Mouse (Mus musculus) WW6 (cell line): ENCODE data around the gene Sertad3.

Experiments used
- DNase-seq: peaks from one replicate; pipeline ENCODE4 v3.0.0-alpha.2; 2013; ENCODE audit warnings: low read depth, low spot score

Sertad3 gene

GRCm38 (mm10) chr7:27467648-27468047, 5.9 kb upstream of the Sertad3 start:
- no peak for DNase-seq

GRCm38 (mm10) chr7:27471390-27472120, 2.0 kb upstream of the Sertad3 start:
- DNase-seq, result no peak

- DNase-seq, result no peak
These were observed 972 bp upstream of the Sertad3 start for GRCm38 (mm10) chr7:27472596-27472995.

DNA sequence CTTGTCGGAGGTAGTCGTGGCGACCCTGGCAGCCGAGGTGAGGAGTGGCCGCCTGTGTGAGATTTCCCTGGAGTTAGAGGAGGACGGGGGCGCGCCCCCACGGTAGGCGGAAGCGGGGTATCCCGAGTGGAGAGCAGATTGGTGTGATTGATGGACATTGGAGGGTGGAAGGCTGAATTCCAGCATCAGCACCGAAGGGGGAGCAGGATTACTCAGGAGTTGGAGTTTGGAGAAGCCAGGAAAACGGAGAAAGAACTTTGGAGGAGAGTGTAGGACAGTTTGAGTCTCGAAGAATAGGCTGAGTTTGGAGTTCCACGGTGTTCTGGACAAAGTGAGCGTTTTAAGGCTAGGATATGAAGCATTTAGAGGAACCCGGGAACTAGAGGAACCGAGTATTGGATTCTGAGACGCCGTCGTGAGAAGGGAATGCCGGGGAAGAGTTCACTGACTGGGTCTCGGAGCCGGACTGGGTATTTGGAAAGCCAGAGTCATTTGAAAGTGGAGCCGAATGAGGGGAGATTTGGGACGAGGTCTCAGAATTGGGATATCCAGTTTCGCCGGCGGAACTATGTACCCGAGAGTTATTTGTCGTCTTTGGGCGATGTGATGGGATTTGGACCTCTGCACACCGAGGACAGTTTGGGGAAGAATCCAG, 394 bp downstream of the Sertad3 start:
- no peak for DNase-seq

DNA sequence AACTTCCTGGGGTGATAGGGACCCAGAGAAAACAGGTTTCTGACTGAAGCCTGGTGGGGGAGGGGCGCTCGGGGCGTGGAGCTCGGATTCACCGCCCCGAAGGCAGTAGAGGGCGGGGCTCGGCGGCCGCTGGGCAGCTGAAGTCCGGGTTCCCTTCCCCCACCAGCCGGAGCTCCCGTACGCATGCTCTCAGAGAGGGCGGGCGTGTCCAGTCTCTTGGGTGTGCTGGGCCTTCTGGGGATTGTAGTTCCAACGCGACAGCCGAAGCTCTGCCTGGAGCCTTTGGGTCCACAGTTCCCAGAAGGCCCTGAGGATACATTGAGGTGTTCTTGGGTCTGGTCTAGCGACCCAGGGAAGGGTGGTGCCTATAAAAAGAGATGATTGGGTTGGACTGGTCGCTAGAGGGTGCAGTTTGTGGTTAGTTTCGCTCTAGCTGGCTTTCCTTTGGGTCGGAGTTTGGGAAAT, 954 bp downstream of the Sertad3 start:
- DNase-seq, result peak; percentile 97

- no peak for DNase-seq
These were observed 2.0 kb downstream of the Sertad3 start for GRCm38 (mm10) chr7:27475596-27475995.

DNA sequence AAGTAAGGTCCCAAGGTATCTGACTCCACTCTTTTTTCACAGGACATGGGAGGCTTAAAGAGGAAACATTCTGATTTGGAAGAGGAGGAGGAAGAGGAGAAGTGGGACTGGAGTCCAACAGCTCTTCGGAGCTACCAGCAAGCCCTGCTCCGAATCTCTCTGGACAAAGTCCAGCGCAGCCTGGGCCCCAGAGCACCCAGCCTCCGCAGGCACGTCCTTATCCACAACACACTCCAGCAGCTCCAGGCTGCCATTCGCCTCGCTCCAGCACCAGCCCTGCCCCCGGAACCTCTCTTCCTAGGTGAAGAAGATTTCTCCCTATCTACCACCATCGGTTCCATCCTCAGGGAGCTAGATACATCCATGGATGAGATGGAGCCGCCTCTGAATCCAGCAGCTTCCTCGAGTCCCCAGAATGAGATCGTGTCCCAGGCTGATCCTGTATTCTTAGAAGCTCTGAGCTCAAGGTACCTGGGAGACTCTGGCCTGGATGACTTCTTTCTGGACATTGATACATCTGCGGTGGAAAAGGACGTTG, 2.6 kb downstream of the Sertad3 start:
- DNase-seq, result no peak

GRCm38 (mm10) chr7:27478561-27478960, 5.0 kb downstream of the Sertad3 start:
- DNase-seq, result no peak

- DNase-seq, result no peak
These were observed 6.2 kb downstream of the Sertad3 start for GRCm38 (mm10) chr7:27479750-27480149.

DNA sequence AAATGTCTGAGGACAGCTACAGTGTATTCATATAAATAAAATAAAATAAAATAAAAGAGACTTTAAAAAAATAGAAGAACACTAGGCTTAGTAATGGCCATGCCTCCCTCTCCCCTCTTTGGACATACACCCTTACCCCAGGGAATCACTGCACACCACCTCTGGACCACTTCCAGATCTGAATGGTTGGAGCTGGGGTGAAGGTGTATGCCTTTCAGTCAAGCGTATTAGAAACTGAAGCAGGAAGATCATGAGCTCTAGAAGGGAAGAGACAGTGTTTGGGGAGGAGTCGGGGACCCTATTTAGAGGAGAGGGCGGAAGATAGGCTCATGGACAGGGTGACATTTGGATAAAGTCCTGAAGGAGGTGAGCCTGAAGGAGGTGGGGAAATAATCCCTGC, 6.9 kb downstream of the Sertad3 start:
- DNase-seq, result no peak

DNA sequence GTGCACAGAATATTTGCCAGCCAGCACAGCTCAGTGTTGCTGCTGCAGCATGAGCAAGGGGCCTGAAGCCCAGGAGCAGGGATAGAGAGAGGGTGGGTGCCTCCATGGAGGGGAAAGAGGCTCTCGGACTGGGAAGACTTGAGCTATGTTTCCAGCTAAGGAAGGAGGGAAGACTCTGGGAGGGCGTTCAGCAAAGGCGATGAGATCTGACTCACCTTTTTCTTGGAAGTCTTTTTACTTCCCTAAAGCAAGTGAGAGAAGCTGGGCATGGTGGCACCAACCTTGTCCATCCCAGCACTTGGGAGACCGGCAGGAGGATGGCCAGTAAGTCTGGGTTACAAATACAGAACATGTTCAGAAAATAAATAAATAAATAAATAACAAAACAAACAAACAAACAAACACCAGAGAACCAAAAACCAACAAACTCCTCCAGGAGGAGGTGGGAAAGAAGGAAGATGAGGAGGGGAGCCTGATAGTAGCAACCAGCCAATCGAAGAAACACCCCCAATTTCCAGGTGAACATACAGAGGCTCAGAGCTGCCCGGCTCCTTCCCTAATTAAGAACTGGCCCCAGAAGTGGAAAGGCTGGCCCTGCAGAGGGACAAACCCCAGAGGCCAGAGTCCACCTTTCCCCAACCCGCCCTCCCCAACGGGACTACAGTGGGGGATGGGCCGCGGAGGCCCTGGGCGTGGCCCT, 7.5 kb downstream of the Sertad3 start:
- no peak for DNase-seq

- DNase-seq, result no peak
These were observed 8.0 kb downstream of the Sertad3 start for GRCm38 (mm10) chr7:27481627-27481969.

GRCm38 (mm10) chr7:27483860-27484259, 10.3 kb downstream of the Sertad3 start:
- no peak for DNase-seq

DNA sequence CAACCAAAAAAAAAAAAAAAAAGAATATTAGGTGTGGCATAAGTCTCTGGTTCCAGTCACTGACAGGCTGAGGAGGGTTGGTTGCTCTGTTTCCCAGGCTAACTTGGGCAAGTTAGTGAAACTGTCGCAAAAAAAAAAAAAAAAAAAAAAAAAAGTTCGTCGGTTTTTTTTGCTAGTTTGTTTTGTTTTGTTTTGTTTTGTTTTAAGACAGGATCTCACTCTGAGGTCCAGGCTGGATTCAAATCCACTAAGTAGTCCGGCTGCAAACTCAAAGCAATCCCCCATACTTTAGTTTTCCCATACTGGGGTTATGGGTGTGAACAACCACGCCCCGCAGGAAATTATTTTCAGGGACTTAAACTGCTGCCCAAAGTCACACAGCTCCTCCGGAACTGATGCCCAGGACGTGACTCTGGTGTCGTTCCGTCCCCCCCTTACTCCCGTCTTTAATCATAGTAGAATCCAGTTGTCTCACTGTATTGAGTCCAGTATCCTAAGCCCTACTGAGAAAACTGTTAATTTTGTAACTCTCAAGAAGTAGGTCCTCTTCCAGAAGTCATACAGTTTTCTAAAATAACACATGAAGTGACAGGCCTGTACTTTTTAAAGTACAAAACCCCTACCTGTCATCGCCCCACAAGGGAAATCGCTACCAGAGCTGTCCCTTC, 12.7 kb downstream of the Sertad3 start:
- no peak for DNase-seq

GRCm38 (mm10) chr7:27486770-27487697, 13.5 kb downstream of the Sertad3 start, which contains the start of gene Sertad1:
Gene Sertad1 (plus strand): TSS chr7:27486910.
- peak; percentile 96 for DNase-seq

DNA sequence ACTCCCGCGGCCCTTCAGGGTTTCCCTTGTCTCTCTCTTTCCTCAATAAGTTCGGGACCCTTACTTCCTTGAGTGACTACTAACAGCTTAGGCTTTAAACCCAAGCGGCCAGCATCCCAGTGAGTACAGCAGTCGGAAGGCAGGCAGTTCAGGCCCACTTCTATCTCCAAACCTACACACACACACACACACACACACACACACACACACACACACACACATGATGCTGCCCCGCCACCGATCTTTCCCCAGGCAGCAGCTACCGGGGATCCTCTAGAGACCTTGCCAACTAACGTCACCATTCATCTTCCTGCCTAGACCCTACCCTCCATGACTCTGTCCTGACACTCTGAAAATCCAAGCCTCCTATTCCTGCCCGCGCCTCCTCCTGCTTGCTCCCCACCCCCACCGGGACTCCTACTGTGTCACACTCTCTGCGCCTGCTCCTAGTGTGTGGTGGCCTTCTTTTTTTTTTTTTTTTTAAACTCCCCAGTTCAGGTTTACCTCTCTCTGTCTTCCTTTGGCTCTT, 14.2 kb downstream of the Sertad3 start:
- no peak for DNase-seq

DNA sequence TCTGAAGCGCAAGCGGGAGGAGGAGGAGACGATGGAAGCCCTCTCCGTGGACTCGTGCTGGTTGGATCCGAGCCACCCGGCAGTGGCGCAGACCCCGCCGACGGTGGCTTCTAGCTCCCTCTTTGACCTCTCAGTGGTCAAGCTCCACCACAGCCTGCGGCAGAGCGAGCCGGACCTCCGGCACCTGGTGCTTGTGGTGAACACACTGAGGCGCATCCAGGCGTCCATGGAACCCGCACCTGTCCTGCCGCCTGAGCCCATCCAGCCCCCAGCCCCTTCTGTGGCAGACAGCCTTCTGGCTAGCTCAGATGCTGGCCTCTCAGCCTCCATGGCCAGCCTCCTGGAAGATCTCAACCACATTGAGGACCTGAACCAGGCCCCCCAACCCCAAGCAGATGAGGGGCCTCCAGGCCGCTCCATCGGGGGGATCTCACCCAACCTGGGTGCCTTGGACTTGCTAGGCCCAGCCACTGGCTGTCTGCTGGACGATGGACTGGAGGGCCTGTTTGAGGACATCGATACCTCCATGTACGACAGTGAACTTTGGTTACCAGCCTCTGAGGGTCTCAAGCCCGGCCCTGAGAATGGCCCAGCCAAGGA, 15.8 kb downstream of the Sertad3 start:
- no peak for DNase-seq

- no peak for DNase-seq
These were observed 16.6 kb downstream of the Sertad3 start for GRCm38 (mm10) chr7:27490227-27490542.

DNA sequence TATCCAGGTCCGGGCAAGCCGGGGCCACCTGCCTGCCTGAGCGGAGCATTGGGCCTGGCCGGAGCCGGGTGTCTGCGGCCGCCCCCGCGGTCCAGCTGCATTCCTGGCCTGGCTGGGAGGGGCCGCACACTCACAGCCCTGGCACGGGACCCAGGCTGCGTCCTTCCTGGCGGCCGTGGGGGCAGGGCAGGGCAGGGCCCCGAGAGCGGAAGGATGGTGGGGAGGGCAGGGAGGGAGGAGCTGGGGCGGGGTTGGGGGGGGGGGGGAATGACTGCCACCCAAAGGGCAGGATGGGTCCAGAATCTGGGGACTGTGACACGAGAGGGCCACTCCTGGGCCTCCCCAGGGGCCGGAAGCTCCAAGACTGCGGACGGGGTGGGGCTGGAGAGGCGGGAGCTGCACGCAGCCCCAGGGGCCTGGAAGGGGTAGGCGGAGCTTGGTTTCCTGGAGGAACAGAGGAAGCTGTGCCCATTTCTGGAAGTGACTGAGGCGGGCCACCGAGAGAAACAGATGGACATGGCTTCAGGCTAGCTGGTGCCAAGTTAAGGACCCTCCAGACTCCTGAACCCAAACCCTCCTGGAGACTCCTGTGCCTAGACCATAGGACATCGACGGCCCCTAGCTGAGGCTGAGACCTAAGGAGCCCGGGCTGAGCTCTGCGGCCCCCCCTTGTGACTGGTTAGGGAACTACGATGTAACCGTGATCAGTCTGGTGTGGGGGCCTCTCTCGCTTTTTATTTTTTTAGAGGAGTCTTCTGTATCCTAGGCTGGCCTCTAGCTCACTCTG, 17.2 kb downstream of the Sertad3 start:
- DNase-seq, result no peak
